Mouse (Mus musculus) adrenal gland, postnatal 14 days (tissue): Measurements from ENCODE around the gene Col4a1. TPM values are rescaled to one million over a fixed set of nuclear protein-coding genes. Genes with fewer than 3 reads are reported as not detected.

Source experiments
- DNase-seq: peaks from one replicate; pipeline ENCODE4 v3.0.0; 2021; ENCODE audit warnings: mixed read lengths
- total RNA-seq: library from RNA; stranded (reverse); gene quantifications from 2 replicates; pipeline ENCODE4 v1.2.3, GENCODE M21; 2021

The Col4a1 gene
- total RNA-seq, 1 experiment from 2014 or later: 574 TPM

- DNase-seq: no peak
Measured at GRCm38 (mm10) chr8:11176393-11176792, 136.2 kb downstream of the Col4a1 start.

GRCm38 (mm10) chr8:11173284-11174191 lies 139.1 kb downstream of the Col4a1 start:
- DNase-seq: peak; percentile 91

GRCm38 (mm10) chr8:11171526-11171925 lies 141.1 kb downstream of the Col4a1 start:
- peak; percentile 84 for DNase-seq

- DNase-seq: no peak
Measured at GRCm38 (mm10) chr8:11169383-11169782, 143.2 kb downstream of the Col4a1 start.

- DNase-seq: no peak
Measured at GRCm38 (mm10) chr8:11168780-11169179, 143.8 kb downstream of the Col4a1 start.

- DNase-seq: no peak
Measured at GRCm38 (mm10) chr8:11167955-11168354, 144.7 kb downstream of the Col4a1 start.

- no peak for DNase-seq
Measured at GRCm38 (mm10) chr8:11165592-11165991, 147.0 kb downstream of the Col4a1 start.

GRCm38 (mm10) chr8:11156319-11156692 lies 156.3 kb downstream of the Col4a1 start:
- DNase-seq: no peak

GRCm38 (mm10) chr8:11155579-11156318 lies 156.9 kb downstream of the Col4a1 start:
- peak; percentile 52 for DNase-seq

GRCm38 (mm10) chr8:11150268-11150667 lies 162.4 kb downstream of the Col4a1 start:
- no peak for DNase-seq

- DNase-seq: no peak
Measured at GRCm38 (mm10) chr8:11149201-11149810, 163.3 kb downstream of the Col4a1 start.

GRCm38 (mm10) chr8:11148797-11149196 lies 163.8 kb downstream of the Col4a1 start:
- DNase-seq: no peak

Other genes starting within 250 kb of the Col4a1 start
- 341 and 356 TPM in 2 replicates for gene Col4a2, start within 50 bp of the Col4a1 start, total RNA-seq
- 6.3 and 6.9 TPM in 2 replicates for gene Rab20, start 165.9 kb upstream of the Col4a1 start, total RNA-seq
- 61.8 and 67.6 TPM in 2 replicates for gene Naxd, start 184.7 kb upstream of the Col4a1 start, total RNA-seq
- 33.1 and 37.4 TPM in 2 replicates for gene Cars2, start 238.0 kb upstream of the Col4a1 start, total RNA-seq
- gene Ing1, start 242.7 kb upstream of the Col4a1 start, total RNA-seq: 45.4 and 50.2 TPM in 2 replicates